Mouse (Mus musculus) midbrain, embryonic 11.5 days (tissue): Measurements from ENCODE around the gene Smurf2. TPM values are rescaled to one million over a fixed set of nuclear protein-coding genes. Genes with fewer than 3 reads are reported as not detected.
"Not testable (repeated sequence)": the region's sequence is repeated elsewhere in the genome, so short reads cannot be mapped to it uniquely, and the experiment has no call there.

ENCODE experiments used
- ATAC-seq: fragments of 200-750 bp; cut with Nextera tagmentation; 2 replicates; pipeline ENCODE4 v1.8.0; 2017; ENCODE audit warnings: moderate TSS enrichment, moderate library complexity; ENCODE audit not compliant: low FRiP score
- DNase-seq: peaks from one replicate; pipeline ENCODE4 v3.0.0; 2015; ENCODE audit warnings: low spot score; ENCODE audit errors: missing footprints
- H3K27ac ChIP-seq: fragments of 300-500 bp; sonication (generic); 2 replicates; pipeline ENCODE4 v1.5.1; 2014; ENCODE audit warnings: low read depth, low read length
- H3K27me3 ChIP-seq: fragments of 300-500 bp; sonication (generic); 2 replicates; pipeline ENCODE4 v1.6.1; 2014; ENCODE audit warnings: mild to moderate bottlenecking, low read length, moderate library complexity, mixed read lengths; ENCODE audit not compliant: control insufficient read depth, insufficient read depth
- H3K36me3 ChIP-seq: fragments of 300-500 bp; sonication (generic); 2 replicates; pipeline ENCODE4 v1.6.1; 2014; ENCODE audit warnings: mild to moderate bottlenecking, low read length, moderate library complexity, mixed read lengths; ENCODE audit not compliant: control insufficient read depth, insufficient read depth
- H3K4me1 ChIP-seq: fragments of 300-500 bp; sonication (generic); 2 replicates; pipeline ENCODE4 v1.6.1; 2014; ENCODE audit warnings: low read length; ENCODE audit not compliant: control insufficient read depth, insufficient read depth
- H3K4me2 ChIP-seq: fragments of 300-500 bp; sonication (generic); 2 replicates; pipeline ENCODE4 v1.6.1; 2014; ENCODE audit warnings: mild to moderate bottlenecking, moderate library complexity
- H3K4me3 ChIP-seq: fragments of 300-500 bp; sonication (generic); 2 replicates; pipeline ENCODE4 v1.5.1; 2014; ENCODE audit warnings: low read depth, low read length
- H3K9ac ChIP-seq: fragments of 300-500 bp; sonication (generic); 2 replicates; pipeline ENCODE4 v1.6.1; 2014; ENCODE audit warnings: low read length
- H3K9me3 ChIP-seq: fragments of 300-500 bp; sonication (generic); 2 replicates; pipeline ENCODE4 v1.6.1; 2016; ENCODE audit warnings: low read length; ENCODE audit not compliant: control insufficient read depth
- WGBS: fragments of 180-500 bp; shearing (Covaris S2); extraction: QIAGEN DNeasy Blood & Tissue Kit; methylation state at CpG from one replicate; pipeline ENCODE4 v1.1.7; 2014; 5-methylcytosine and 5-hydroxymethylcytosine counted together
- polyA plus RNA-seq: library from polyadenylated mRNA; unstranded; fragments of >200 nt; fragmentation: Nextera tagmentation; extraction: Ambion mirVana; gene quantifications from 2 replicates; pipeline ENCODE4 v1.2.1, GENCODE M21; 2014

Smurf2 gene
- polyA plus RNA-seq, 1 experiment from 2014 or later, result 20.6 TPM

DNA sequence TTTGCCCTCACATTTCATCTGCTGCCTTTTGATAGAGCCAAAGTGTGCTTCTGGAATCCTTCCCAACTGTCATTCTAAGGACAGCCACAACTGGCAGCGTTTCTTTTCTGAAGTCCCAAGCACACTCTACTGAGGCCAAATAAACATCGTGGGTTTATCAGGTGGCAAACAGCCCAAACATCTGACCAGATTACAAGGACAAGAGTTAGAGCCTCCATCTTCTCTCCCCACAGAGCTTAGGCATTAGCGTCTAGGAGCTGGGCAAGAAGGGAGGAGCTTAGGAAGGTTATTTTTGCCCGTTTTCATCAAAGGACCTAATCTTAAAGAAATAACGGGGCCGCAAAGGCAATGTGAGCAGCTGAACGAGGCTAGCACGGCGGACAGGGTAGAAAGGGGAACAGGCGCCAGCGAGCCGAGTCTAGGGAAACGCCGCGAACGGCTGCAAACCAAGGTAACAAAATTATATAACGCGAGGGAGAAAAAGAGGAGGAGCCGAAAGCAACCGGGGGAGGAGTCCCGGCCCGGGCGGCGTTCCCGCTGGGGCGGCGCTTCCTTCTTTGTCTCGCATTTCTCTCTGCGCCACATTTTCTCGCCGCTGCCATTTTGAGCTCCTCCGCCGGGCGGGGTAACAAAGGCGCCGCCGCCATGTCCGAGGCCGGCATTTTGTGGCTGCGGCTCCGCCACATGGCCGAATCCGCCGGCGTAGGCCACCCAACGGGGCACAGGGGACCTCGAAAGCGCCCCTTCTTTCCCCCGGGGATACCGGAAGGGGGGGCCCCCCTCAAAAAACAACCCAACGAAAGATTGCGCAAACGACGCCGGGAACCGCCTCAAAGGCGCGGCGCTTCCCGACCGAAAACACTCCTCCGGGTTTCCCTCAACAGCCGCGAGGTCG lies 133.1 kb downstream of the Smurf2 start:
- DNase-seq (peak; percentile 95), ATAC-seq (0 out of 2 replicates have a peak, but pooled peaks have one; percentile 3)
- no peaks in the 10 kb centered on the region for H3K9me3 ChIP-seq
- H3K4me3 ChIP-seq, result peak overlapping the region; percentile 98
- WGBS, result under 1% methylated on average over 64 of the region's 65 CpGs
- H3K4me2 ChIP-seq, result peak overlapping the region; percentile 55
- peaks cover 20% of the 10 kb centered on the region for H3K36me3 ChIP-seq
- H3K27me3 ChIP-seq, result no peaks in the 10 kb centered on the region
- peak overlapping the region; percentile 98 for H3K27ac ChIP-seq
- peak overlapping the region; percentile 100 for H3K9ac ChIP-seq
- peaks cover 15% of the 10 kb centered on the region for H3K4me1 ChIP-seq

DNA sequence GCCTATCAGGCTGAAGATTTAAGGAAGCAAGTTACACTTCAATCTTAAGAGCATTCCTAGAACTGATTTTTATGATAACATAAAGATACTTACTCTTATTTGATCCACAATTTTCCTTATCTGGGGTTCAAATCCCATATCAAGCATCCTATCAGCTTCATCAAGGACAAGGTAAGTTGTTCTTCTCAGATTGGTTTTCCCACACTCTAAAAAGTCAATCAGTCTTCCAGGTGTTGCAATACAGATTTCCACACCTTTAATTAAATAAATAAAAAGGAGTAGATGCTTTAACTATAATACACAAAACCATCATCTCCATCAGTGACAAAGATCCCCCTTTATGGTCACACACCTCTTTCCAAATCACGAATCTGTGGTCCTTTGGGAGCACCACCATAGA lies 135.5 kb downstream of the Smurf2 start:
- Histone ChIP-seq H3K4me1 (peaks cover 12% of the 10 kb centered on the region), H3K9ac (no peak overlapping the region), H3K27me3 (no peaks in the 10 kb centered on the region), H3K36me3 (peaks cover 26% of the 10 kb centered on the region), H3K4me3 (no peak overlapping the region), H3K27ac (no peak overlapping the region), H3K4me2 (no peak overlapping the region), H3K9me3 (no peaks in the 10 kb centered on the region)
- WGBS, result 95% methylated on average over 1 of the region's 1 CpGs
- DNase-seq (no peak), ATAC-seq (no peak)

DNA sequence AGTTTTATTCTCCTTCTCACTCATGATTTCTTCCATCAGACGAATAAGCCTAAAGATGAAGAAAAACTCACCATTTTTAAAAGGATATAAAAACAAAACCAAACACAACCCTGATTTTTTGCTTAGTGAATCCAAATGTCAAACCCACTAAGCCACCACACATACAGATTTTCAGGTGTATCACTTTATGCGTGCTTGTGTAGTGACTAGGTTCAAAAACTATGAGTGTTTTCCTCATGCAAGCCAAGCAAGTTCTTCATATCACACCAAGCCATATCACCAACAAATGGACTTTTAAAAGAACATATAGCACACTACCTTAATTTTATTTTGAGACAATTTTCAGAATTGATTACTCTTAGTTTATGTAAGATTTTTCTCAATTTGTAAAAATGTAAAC lies 136.0 kb downstream of the Smurf2 start:
- DNase-seq (no peak), ATAC-seq (no peak)
- H3K4me2 ChIP-seq, result no peak overlapping the region
- H3K27ac ChIP-seq, result no peak overlapping the region
- no peak overlapping the region for H3K4me3 ChIP-seq
- H3K27me3 ChIP-seq, result no peaks in the 10 kb centered on the region
- H3K9ac ChIP-seq, result no peak overlapping the region
- no peaks in the 10 kb centered on the region for H3K9me3 ChIP-seq
- H3K4me1 ChIP-seq, result peaks cover 14% of the 10 kb centered on the region
- H3K36me3 ChIP-seq, result peaks cover 26% of the 10 kb centered on the region
- 93% methylated on average over 2 of the region's 2 CpGs for WGBS

DNA sequence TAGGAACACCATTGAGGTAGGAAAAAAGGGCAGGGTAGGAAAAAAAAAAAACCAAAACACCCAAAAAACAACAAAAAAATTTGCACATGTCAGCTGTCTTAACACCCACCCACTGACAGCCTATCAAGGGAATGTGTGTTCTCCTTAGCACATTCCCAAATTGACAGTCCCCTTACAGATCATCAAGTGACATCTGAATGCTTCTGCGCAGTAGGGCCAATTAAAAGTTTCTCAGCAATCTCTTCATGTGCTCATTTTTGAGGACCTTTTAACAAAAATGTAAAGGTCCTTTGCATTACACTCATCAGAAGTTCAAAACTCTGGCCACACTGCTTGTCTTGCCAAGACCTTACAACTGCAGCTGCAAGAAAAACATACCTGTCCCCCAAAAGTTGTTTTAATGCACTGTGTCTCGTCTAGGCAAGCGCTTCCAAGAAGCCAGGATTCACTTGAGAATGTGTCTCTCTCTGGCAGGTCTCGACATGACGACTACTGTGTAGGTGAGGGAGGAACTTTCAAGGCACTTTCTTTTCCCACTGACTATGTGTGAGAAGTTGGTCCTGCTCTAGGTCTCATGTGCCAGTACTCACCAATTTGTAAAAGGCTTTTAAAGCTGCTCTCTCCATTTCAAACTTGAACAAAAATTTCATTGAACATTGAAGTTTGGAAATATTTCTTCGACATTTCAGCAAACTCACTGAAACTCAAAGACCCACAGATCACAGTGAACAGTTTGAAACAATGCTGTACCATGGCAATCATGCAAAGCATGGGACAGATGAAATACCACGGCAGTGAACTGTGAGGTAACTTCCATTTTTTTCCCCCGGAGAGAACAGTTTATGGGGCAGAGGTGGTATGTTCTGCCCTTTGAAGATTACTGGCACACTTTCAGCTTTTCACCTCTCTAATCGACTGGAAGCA lies 137.4 kb downstream of the Smurf2 start:
- H3K27ac ChIP-seq, result no peak overlapping the region
- no peak overlapping the region for H3K9ac ChIP-seq
- DNase-seq (peak; percentile 87), ATAC-seq (no peak)
- WGBS, result 85% methylated on average over 9 of the region's 9 CpGs
- H3K4me3 ChIP-seq, result no peak overlapping the region
- no peaks in the 10 kb centered on the region for H3K9me3 ChIP-seq
- peaks cover 26% of the 10 kb centered on the region for H3K36me3 ChIP-seq
- no peak overlapping the region for H3K4me2 ChIP-seq
- H3K27me3 ChIP-seq, result no peaks in the 10 kb centered on the region
- peaks cover 16% of the 10 kb centered on the region for H3K4me1 ChIP-seq

DNA sequence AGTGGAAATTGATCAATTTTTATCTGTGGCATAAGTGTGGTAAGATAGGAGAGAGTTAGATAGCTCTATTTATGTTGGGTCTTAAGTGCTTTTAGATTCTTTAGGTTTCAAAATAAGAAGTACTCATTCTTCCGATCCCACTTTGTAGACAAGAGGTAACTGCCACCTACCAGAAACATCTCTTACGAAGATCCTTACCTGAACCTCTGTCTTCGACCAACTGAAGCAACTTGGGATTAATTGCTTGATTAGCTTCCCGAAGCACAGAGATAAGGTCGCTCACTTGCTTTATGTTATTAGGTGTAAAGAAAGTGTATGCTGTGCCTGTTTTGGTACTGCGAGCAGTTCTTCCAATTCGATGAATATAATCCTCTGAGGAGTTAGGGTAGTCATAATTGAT lies 138.2 kb downstream of the Smurf2 start:
- not testable (repeated sequence) for ATAC-seq, H3K9ac ChIP-seq, H3K4me3 ChIP-seq, H3K9me3 ChIP-seq, H3K27me3 ChIP-seq, H3K4me2 ChIP-seq, H3K27ac ChIP-seq, DNase-seq
- 91% methylated on average over 7 of the region's 7 CpGs for WGBS
- peaks cover 26% of the 10 kb centered on the region for H3K36me3 ChIP-seq
- peaks cover 16% of the 10 kb centered on the region for H3K4me1 ChIP-seq

DNA sequence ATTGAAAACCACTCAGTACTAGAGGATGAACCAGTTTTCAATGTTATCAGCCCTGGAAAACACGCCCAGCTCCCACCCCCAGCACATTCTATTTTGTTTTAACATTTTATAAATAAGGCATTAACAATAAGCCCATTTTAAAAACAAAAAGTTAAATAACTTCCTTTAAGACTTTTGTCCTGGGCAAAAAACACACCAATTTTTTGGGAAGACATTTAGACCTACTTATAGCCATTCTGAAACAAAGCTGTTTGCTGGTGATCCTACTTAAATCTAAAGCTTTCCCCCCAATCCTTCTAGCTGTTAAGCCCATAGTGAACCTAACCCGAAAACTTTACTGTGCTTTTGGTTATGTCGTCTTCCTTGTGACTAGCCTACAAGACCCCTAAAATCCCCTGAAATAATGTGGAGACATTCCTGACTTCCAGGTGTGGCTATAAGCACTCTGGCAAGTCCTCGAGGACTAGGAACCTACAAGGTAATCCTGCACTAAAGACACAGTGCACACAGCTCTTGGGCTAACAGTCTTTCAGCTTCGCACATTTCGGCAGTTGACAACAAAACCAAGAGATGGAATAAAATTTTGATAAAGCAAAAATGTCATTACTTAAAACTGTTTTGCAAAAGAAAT lies 139.8 kb downstream of the Smurf2 start:
- H3K9me3 ChIP-seq, result no peaks in the 10 kb centered on the region
- no peak overlapping the region for H3K4me2 ChIP-seq
- peaks cover 26% of the 10 kb centered on the region for H3K36me3 ChIP-seq
- no peak overlapping the region for H3K9ac ChIP-seq
- no peak for ATAC-seq
- H3K4me1 ChIP-seq, result peaks cover 8% of the 10 kb centered on the region
- H3K4me3 ChIP-seq, result no peak overlapping the region
- peak; percentile 91 for DNase-seq
- 79% methylated on average over 6 of the region's 6 CpGs for WGBS
- H3K27me3 ChIP-seq, result no peaks in the 10 kb centered on the region
- H3K27ac ChIP-seq, result no peak overlapping the region

DNA sequence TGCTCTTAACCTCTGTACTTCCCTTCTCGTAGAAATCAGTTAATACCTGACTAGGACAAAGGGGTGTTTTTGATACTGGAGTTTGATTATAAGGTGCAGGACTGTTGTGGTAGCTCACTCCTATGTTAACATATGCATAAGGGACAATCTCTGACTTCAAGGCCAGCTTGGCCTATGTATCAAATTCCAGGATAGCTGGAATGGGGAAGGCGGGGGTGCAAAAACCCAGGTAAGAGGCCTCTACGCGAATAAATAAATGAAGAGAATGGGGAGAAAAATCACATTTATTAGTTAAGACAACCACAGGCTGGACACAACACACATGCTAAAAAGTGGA lies 140.5 kb downstream of the Smurf2 start:
- H3K4me1 ChIP-seq, result peaks cover 6% of the 10 kb centered on the region; the same call in 1 of the 2 replicates
- peak overlapping the region; percentile 24 for H3K4me2 ChIP-seq

DNA sequence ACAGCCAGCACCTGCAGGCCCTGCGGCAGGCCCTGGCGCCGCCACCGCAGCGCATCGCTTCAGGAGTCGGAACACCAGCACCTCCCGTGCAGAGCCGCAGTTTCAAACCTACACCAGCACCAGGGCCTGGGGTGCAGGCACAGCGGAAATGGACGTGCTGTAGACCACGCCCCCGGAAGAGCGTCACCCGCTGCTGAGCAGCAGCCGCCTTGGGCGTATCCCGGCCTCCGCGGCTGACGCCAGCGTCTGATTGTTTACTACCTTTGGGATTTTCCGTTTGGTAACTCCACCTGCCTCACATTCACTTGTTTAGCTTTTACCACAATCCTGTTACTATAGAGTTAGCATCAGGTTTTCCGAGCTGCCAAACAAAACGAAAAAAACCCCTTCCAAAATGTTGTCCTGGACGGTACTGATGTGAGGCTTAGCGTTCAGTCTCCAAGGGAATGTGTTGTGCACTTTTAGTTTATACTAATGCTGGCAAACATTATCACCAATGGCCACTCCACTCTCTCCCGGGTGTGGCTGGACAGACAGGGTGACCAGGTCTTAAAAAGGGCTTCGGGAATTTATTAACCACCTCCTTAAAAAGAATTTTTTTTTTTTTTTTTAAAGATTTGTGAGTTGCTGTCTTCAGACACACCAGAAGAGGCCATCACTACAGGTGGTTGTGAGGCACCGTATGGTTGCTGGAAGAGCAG lies 141.0 kb downstream of the Smurf2 start, which contains the start of gene Polg2:
TSS of gene Polg2 (minus strand) at position 150 of the 701 bp plus-strand sequence.
- ATAC-seq, result peak; percentile 99

More for the DNA sequence above, 140.5 kb downstream of the Smurf2 start:
- H3K9me3 ChIP-seq, result no peaks in the 10 kb centered on the region
- no peak overlapping the region for H3K9ac ChIP-seq
- H3K27ac ChIP-seq, result peak overlapping the region; percentile 82; the same call in 1 of the 2 replicates
- DNase-seq (no peak), ATAC-seq (no peak; the same call in none of the 2 replicates)
- 68% methylated on average over 4 of the region's 4 CpGs for WGBS
- no peaks in the 10 kb centered on the region for H3K27me3 ChIP-seq
- no peak overlapping the region for H3K4me3 ChIP-seq
- H3K36me3 ChIP-seq, result peaks cover 22% of the 10 kb centered on the region

More for the DNA sequence above, 141.0 kb downstream of the Smurf2 start, which contains the start of gene Polg2:
- Histone ChIP-seq H3K9ac (peak within 1 kb of the TSS; percentile 87), H3K4me3 (peak within 1 kb of the TSS; percentile 78), H3K27ac (peak within 1 kb of the TSS; percentile 82), H3K36me3 (peaks cover 22% of the 10 kb centered on the region), H3K9me3 (no peaks in the 10 kb centered on the region), H3K4me1 (peaks cover 6% of the 10 kb centered on the region; the same call in 1 of the 2 replicates), H3K4me2 (peak within 1 kb of the TSS; percentile 85), H3K27me3 (no peaks in the 10 kb centered on the region)
- 2% methylated on average over 30 of the region's 30 CpGs for WGBS
- DNase-seq, result peak; percentile 99
